Mouse (Mus musculus) myocyte (in vitro differentiated cells): Measurements from ENCODE around the gene Krt39.

Experiments used
- CEBPB ChIP-seq: IDR thresholded peaks from 2 replicates; pipeline ENCODE4 v1.6.1; 2011; ENCODE audit warnings: mild to moderate bottlenecking, moderate library complexity; ENCODE audit not compliant: poor library complexity, insufficient read depth, severe bottlenecking
- MAX ChIP-seq: IDR thresholded peaks from one replicate; pipeline ENCODE4 v1.6.1; 2011; ENCODE audit warnings: low read depth, mild to moderate bottlenecking, control low read depth
- POLR2A ChIP-seq: IDR thresholded peaks from one replicate; pipeline ENCODE4 v1.6.1; 2011; ENCODE audit warnings: low read depth, mild to moderate bottlenecking, control low read depth, moderate library complexity; ENCODE audit not compliant: insufficient read length
- POLR2AphosphoS2 ChIP-seq: IDR thresholded peaks from one replicate; pipeline ENCODE4 v1.6.1; 2011; ENCODE audit warnings: low read depth, control low read depth; ENCODE audit not compliant: insufficient read length
- TCF12 ChIP-seq: IDR thresholded peaks from one replicate; pipeline ENCODE4 v1.6.1; 2011; ENCODE audit warnings: mild to moderate bottlenecking, control low read depth; ENCODE audit not compliant: poor library complexity, insufficient read depth, severe bottlenecking

GRCm38 (mm10) chr11:99490624-99491023 lies 30.5 kb downstream of the Krt39 start:
- TF ChIP-seq POLR2A (no peak), POLR2AphosphoS2 (no peak), CEBPB (no peak), MAX (no peak), TCF12 (no peak)
